Mouse (Mus musculus) kidney, adult 11 months (tissue): ENCODE data around the gene Tango2.
A peak's percentile ranks its signal among the peaks of the same experiment; 100 is the strongest.

Experiments used
- DNase-seq: peaks from one replicate; pipeline ENCODE4 v3.0.0; 2022

Tango2 gene

DNA sequence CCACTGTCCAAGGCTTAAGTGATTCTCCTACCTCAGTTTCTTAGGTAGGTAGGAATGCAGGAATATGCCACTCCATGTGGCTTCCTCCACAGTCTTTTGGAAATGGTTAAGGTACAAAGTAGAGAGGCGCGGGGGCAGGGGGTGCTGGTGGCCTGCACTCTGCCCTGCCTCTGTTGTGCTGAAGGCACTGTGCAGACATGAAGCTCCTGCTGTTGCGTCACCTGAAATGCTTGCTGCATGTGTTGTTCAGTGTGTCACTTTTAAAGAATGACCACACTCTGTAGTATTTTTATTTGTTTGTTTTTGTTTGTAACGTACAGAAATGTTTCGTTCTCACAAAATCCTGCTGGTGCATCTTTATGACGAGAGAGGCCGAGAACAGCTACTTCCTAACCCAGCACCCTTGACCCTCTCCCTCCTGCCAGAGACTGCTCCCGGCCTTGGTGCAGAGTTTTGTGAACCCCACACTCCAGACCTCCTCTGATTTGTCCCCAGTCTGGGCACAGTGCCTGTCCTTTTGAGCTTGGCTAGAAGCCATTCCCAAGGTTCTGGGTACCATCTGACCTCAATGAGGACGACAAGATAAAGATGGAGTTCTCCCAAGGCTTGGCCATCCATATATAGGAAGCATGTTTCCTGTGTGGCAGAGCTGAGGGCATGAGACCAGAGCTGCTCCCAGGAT is 35.3 kb upstream of the Tango2 start:
- peak; percentile 58 for DNase-seq

DNA sequence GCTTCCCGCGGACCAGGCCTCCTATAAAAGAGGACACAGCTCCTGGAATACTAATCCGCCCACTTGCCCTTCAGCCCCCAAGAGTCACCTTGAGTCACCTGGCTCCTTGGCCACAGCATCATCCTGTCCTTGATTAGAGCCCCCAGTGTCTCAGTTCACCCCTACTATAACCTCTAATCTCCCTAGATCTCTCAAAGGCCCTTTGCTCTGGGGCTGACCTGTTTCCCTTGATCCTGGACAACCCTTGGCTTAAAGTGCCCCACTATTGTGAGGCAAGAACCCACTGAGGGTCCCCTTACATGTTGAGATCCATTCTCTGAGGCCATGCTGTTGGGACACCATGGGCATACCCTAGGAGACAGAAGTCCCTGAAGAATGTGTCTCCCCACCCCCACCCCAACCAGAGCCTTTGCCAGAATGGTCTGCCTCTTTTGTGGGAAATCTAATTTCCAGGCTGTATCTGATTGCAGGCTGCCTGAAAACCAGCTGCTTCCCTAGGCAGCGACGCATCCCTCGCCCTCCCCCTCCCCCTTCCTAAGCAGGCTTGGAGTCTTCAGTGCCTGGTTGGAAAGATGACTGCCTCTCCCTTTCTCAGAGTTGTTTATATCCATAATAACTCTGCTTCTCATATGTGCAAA is 33.8 kb upstream of the Tango2 start:
- no peak for DNase-seq

DNA sequence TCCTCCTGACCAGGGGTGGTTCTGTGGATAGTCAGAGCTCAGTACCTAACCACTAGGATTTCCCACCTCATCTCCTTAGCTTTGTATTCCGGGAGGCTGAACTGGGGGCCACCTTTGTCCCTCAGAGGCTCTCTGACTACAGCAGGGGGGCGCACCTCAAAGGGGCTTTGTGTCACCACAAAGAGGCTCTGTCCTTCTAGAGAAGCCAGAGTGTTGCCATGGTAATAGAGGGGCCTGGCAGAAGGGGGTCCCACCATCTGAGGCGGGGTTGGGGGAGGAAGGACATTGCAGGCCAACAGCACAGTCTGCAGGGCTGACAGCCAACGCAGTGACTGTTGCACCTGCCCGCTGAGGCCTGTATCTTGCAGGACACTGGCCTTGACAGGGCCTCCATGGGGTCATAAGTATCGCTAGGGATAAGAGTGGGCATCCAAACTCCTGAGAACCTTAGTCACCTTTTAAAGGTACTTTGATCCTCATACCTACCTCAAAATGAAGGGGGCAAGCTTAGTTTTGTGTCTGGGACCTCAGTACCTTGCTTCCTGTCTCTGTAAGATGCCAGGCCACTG is 32.7 kb upstream of the Tango2 start:
- DNase-seq = no peak

DNA sequence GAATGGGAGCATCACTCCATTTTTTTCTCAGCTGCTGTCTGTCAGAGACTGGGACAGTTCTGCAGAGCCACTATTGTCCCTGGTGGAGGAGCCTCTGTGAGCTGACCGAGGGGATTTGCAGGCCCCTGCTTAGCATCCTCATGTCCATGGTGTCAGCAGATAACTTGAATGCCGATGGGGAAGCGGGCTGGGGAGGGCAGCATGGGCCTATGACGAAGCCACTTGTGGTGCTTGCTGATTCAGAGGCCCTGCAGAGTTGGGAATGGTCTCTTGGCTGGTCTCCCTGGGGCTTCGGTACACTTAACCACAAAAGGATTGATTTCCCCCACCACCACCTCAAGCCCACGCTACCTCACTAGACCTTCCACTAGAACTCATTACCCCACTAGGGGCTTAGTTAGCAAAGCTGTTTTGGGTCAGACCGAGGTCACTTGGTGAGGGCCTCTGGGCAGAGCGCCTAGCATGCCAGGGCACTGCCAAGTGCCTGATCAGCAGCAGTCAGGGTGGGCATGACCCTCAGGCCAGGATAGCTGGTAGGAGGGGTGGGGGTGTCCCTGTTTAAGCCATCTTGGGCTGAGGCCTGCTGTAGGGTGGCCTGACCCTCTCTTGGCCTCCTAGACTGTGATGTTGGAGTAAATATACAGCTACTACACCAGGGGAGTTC is 31.6 kb upstream of the Tango2 start:
- DNase-seq = peak; percentile 71

DNA sequence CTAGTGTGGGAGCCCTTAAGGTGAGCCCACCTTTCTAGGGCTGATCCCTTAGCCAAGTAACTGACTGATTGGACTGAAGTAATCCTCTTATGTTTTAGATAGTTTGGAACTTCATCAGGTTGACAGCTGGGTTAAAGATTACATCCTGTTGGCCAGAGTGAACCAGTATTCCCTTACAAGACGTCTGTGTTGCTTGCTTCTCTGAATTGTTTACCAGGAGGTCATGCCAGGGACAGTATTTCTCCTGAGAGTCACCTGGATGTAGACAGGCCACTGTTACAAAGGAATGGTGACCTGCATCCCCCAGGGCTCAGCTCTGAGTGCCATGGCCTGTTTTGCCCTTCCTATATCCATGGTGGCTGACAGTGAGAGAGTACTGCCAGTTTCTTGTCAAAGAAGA is 30.6 kb upstream of the Tango2 start:
- DNase-seq = no peak

DNA sequence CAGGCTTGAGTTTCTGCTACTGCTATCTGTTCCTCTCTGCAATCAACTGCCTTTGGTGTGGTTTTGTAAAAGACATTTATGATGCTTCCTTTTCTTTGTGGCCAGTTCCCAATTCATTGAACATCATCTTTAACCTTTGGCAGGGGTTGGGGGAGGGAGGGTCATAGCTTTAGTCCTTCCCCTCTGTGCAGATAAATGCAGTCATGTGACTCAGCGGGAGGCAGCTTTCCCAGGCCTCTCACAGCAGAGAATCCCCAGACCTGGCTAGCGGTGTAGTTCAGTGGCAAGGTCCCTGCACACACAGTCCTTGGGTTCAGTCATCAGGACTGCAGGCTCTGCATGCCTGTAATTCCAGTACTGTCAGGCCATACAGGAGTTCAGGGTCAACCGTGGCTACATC is 29.3 kb upstream of the Tango2 start:
- peak; percentile 75 for DNase-seq

DNA sequence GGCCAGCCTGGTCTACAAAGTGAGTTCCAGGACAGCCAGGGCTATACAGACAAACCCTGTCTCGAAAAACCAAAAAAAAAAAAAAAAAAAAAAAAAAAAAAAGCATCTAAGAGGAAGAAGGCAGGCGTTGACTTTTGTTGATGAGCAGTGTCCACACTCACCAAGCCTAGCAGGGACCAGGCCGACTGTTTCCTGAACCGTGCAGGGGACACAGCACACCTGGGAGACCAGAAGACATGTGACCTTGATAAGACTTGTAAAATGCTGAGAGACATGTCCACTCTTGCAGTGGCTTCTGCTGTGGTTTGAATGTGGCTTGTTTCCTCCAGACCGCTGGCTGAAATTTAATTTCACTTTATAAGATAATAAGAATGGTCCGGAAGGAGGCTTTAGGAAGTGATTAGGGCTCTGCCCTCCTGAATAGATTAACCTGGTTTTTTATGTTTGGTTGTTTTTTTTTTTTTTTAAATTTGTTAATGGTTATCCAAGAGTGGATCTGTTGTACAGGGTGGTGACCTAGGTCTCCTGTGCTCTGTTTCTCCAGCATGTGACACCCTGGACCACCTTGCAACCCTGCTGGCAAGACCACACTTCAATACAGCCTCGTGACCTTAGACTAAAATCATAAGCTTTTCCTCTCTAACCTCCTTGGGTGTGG is 28.5 kb upstream of the Tango2 start:
- no peak for DNase-seq

DNA sequence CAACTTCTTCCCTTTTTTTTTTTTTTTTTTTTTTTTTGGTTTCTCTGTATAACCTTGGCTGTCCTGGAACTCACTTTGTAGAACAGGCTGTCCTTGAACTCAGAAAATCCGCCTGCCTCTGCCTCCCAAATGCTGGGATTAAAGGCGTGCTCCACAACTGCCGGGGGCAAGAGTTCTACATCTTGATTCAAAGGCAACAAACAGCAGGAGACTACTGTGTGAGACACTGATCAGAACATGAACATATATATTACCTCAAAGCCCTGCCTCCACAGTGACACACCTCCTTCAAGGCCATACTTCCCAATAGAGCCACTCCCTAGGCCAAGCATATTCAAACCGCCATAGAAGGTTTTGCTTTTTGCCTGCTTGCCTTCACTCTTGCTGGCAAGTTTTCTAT is 25.7 kb upstream of the Tango2 start:
- DNase-seq = no peak

DNA sequence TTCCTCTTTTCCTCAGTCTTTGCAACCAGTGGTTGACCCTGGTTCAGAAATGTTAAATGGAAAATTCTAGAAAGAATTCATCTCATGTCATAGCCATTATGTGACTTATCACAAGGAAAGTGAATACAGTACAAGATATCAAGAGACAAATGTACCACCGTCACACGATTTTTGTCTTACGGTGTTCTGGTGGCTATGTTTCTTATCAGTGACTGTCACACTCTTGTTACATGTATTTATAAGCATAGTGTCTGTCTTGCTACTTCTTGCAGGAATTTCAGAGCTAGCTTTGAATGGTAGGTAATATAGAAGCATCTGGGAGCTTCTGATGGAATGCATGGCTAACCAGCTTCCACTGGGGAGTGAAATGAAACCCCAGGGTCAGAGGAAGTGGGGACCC is 22.3 kb upstream of the Tango2 start:
- DNase-seq = no peak

DNA sequence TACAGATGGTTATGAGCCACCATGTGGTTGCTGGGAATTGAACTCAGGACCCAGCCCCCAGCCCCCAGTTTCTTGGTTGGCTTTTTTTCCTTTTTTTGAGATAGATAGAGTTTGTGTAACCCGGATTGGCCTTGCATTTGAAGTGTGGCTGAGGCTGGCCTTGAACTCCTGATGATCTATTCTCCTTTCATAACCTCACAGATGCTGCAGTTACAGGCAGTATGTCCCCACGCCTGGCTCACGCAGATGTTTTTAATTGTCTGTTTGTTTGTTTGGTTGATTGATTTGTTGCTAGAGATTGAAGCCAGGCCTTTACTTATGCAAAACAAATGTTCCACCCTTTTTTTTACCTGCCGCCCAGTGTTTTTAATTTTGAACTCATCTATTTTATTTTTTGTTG is 18.9 kb upstream of the Tango2 start:
- no peak for DNase-seq

DNA sequence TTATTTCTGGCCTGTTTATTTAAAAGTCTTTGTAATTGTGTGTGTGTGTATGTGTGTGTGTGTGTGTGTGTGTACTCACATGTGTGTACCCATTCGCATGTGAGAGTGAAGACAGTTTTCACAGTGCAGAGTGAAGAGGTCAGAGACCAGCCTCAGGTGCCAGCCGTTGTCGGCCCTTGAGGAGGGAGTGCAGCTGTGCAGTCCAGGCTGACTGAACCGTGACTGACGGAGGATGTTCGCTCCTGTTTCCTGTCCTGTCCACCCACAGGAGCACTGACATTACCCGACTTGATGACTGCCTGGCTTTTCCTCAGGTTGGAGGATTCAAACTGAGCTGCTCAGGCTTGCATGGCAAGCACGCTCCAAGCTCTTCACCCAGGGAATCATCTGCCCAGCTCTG is 15.0 kb upstream of the Tango2 start:
- peak; percentile 62 for DNase-seq

DNA sequence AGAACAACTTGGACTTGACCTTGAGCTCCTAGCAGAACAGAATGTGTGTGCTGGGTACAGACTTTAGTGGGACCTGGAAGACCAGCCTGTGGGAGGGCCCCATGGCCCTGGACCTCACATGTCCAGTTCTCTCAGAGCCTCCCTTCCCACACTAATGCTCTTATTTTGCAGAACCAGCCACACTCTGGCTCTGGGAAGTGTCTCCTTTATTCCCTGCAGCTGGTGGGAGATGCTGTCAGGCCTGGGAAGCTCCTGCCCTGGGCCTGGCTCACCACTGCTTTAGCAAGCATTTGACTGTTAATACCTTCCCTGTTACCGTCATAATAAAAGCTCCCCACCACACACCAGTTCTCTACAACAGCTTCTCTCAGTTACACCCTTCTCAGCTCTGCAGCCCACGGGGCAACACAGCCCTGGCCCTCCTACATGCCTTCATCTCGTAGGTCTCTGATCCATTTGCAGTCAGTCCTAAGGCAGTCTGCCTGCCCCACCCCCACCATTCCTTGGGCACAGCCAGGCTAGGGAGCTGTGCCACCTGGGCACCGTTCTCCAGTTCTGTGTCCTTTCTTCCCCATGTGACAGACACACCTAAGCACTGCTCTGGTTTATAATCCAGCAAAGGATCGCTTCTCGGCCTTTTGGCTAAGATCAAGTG is 12.4 kb upstream of the Tango2 start:
- DNase-seq = no peak

DNA sequence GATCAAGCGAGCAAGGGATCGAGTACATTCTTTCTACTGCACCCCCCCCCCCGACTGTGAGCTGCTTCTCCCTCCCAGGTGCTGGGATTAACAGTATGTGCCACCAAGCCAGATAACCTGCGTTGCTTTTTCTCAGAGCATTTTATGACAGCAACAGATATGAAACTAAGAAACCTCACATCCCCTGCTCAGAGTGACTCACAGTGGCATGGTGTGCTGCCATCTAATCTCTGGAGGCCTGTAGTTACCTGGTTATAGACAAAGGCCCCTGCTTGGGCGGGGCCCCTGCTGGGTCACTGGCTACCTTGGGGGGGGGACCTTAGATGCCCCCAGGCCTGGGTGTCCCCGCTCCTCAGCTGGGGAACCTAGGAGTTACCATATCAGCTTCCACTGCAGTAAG is 10.1 kb upstream of the Tango2 start:
- DNase-seq = no peak

DNA sequence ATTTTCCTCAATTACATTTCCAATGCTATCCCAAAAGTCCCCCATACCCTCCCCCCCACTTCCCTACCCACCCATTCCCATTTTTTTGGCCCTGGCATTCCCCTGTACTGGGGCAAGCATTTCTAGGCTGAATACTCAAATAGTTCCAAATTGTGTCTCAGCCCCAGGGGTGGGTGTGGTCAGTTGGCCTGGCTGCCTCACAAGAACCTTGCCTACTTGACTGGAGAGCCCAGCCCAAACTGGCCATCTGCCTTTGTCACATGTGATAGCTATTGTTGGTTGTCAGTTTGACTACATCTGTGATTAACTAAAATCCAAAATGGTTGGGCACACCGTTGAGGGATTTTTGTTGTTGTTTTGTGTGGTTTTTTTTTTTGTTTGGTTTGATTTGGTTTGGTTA is 9.1 kb upstream of the Tango2 start:
- DNase-seq = no peak

DNA sequence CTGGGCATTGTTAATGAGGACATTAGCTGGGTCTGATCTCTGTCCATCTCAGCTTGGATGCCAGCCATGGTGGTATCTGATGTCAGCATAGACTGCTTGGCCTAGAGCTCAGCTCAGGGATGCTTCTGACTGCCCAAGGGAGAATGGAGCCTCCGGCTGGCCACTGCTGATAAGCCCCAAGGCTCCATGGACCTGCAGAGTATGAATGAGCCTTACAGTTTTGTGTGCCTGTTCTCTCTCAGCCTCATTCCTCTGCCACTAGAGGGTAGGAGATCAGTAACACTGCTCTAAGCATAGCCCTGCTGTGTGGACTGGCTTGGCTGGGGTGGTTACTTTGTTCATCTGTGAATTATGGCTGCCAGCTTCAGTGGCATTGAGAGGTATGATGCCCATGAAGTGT is 5.2 kb upstream of the Tango2 start:
- no peak for DNase-seq

DNA sequence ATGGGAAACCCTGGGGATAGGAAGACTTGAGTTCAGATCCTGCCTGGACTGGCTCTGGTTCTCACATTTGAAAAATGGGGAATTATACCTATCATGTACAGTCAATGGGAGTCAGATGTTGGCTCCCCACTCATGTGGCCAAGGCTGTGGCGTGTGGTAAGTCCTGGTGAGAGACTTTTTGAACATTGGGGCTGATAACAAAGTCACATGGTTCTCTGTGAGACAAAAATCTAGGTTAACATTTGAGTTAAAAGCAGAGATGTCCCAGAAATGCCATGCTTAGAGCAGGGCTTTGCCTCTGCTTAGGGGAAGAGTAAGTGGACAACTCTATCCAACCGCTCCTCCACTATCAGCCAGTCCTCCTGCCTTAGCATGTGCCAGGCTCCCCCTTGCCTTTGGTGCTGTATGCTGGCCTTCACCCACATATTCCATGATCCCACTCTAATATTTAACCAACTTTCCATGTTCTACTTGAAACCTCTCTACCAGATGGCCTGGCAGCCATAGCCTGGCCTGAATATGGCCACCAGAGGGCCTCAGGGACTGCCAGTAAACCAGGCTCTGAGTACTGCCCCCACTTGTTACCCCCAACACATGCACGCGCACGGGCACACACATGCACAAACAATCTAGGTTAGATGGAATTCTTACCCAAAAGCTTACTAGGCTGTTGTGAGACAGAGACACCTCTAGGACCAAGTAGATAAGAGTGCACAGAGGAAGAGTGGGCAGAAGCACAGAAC is 3.6 kb upstream of the Tango2 start:
- DNase-seq = peak; percentile 72

DNA sequence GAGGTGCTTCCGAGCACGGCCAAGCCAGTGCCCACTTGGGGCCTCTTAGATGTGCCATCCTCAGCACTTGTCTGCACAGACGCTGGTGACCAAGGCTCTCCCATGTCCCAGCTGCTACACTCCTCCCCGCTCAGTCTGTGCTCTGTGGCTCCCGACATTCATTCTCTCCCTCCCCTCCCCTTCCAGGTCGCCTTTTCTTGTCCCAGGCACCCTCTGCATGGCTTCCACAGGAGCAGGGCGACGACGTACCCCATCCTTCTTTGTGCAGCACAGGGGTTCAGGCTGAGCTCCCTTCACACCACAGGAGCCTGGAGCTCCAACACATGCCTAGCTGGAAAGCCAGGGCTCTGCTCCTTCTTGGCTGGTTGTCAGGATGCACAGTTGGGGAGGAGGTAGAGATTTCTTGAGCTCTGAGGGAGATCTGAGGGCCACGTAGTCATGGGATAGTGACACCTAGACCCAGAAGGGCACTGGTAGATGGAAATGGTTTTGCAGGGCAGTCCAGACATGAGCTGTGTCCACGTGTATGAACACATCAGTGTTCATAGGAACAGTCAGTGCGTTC is 1.9 kb upstream of the Tango2 start:
- no peak for DNase-seq

DNA sequence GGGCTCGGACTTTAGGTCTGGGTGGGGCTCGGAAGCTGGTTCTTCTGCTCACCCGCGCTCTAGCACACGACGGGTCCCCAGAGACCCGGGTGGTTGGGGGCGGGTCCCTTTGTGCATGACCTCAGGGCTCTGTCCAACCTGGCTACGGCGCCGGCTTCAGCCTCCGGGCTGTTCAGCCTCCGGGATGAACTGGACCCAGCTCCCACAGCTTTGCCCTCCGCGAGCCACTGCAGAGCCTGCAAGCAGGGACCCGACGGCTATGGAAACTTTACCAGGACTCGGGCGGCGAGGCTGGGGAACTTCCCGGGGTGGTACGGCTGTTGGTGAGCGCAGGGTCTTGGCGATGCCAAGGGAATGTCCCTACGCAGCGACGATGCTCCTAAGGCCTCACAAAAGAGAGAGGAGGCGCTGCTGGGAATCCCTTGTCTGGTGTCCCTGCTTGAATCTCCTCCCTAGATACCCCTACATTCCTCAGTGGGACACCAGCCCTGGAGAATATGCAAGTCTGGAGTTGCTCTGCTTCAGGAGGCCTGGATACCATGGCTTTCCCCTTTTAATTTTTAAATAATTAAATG is 785 bp upstream of the Tango2 start:
- no peak for DNase-seq

DNA sequence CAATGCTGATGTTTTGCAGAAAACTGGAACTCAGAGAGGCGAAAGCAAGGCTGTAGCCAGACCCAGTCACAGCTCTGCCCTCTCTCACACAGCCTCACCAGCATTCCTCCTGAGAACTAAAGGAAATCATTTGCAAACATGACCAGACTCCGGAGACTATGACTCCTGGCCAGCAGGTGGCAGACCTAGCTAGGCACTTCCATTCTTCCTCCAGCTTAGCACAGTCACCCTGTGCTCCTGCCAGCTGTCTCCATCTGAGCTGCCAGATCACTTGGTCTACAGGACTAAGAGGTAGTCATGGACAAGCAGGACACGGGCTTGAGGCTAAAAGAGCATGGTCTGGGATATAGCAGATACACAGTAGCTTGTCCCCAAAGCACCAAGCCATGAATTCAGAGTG is 2.7 kb downstream of the Tango2 start:
- DNase-seq = peak; percentile 92

DNA sequence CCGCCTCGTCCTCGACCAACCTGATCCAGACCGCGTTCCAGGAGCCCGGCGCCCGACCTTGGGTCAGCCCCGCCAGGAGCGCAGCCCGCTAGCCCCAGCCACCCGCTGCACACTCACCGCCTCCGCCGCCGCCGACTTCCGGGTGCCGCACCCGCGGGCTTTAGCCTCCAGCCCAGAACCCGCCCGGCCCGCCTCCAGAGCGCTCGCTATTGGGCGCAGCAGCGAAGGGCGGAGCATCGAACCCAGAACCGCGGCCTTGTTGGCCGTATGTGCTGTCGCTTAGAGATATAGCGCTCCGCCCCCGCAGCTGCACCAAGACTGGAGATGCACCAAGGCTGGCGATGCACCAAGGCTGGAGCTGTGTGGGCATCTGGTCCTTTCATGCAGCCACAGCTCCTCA is 4.1 kb downstream of the Tango2 start:
- DNase-seq = peak; percentile 96
